Mouse (Mus musculus) cerebellum, postnatal 25 days (tissue): ENCODE measurements around the gene Vmn2r5.
"Not testable (repeated sequence)": the region's sequence is repeated elsewhere in the genome, so short reads cannot be mapped to it uniquely, and the experiment has no call there.

Experiments used
- DNase-seq, 2 experiments: peaks; one replicate each; pipeline ENCODE4 v3.0.0; 2021; ENCODE audit warnings: mixed read lengths in 2 of 2

Vmn2r5 gene

GRCm38 (mm10) chr3:64509742-64510141 is at the start of gene Vmn2r5:
Vmn2r5 (minus strand) TSS chr3:64509842.
- DNase-seq, result not testable (repeated sequence)

- not testable (repeated sequence) for DNase-seq
Measured at GRCm38 (mm10) chr3:64523585-64523984, 13.9 kb upstream of the Vmn2r5 start.
